Mouse (Mus musculus) cerebellum, postnatal 14 days (tissue): ENCODE results near the gene Mycn.

Source experiments
- DNase-seq, 2 experiments: peaks; one replicate each; pipeline ENCODE4 v3.0.0; 2021; ENCODE audit warnings: mixed read lengths in 2 of 2

The Mycn gene

GRCm38 (mm10) chr12:12941661-12942363, at the start of gene Mycn:
Mycn (minus strand) TSS chr12:12941914.
- peak; percentile 78 to 81 for DNase-seq

- DNase-seq: no peak
Observed at GRCm38 (mm10) chr12:12987376-12987775, 45.7 kb upstream of the Mycn start.

GRCm38 (mm10) chr12:12986612-12987206, 45.0 kb upstream of the Mycn start:
- DNase-seq: no peak

GRCm38 (mm10) chr12:12983032-12983431, 41.3 kb upstream of the Mycn start:
- DNase-seq: no peak

- DNase-seq: peak in 1 of 2 experiments; percentile 12
Observed at GRCm38 (mm10) chr12:12975397-12975796, 33.7 kb upstream of the Mycn start.

- DNase-seq: no peak
Observed at GRCm38 (mm10) chr12:12972756-12973435, 31.2 kb upstream of the Mycn start.

GRCm38 (mm10) chr12:12967946-12968345, 26.2 kb upstream of the Mycn start:
- DNase-seq: no peak

GRCm38 (mm10) chr12:12964856-12965255, 23.1 kb upstream of the Mycn start:
- no peak for DNase-seq

- no peak for DNase-seq
Observed at GRCm38 (mm10) chr12:12947606-12948005, 5.9 kb upstream of the Mycn start.

- DNase-seq: no peak
Observed at GRCm38 (mm10) chr12:12943288-12943687, 1.6 kb upstream of the Mycn start.

- peak; percentile 93 for DNase-seq
Observed at GRCm38 (mm10) chr12:12942364-12943050, 793 bp upstream of the Mycn start.

- DNase-seq: peak; percentile 35 to 48
Observed at GRCm38 (mm10) chr12:12941129-12941504, 597 bp downstream of the Mycn start.

GRCm38 (mm10) chr12:12940466-12941128, 1.1 kb downstream of the Mycn start:
- DNase-seq: peak in 1 of 2 experiments; percentile 54

GRCm38 (mm10) chr12:12939581-12940465, 1.9 kb downstream of the Mycn start:
- peak; percentile 45 to 49 for DNase-seq

- DNase-seq: peak; percentile 81 to 84
Observed at GRCm38 (mm10) chr12:12938850-12939249, 2.9 kb downstream of the Mycn start.

- DNase-seq: peak; percentile 53 to 65
Observed at GRCm38 (mm10) chr12:12938361-12938760, 3.4 kb downstream of the Mycn start.

GRCm38 (mm10) chr12:12937746-12938145, 4.0 kb downstream of the Mycn start:
- peak; percentile 10 to 24 for DNase-seq

GRCm38 (mm10) chr12:12937088-12937487, 4.6 kb downstream of the Mycn start:
- DNase-seq: peak; percentile 35 to 41

GRCm38 (mm10) chr12:12932238-12932637, 9.5 kb downstream of the Mycn start:
- DNase-seq: no peak

- no peak for DNase-seq
Observed at GRCm38 (mm10) chr12:12928239-12928638, 13.5 kb downstream of the Mycn start.

GRCm38 (mm10) chr12:12926975-12927527, 14.7 kb downstream of the Mycn start:
- DNase-seq: no peak
